Mouse (Mus musculus): ENCODE results near the gene Gne. TPM values are rescaled to one million over a fixed set of nuclear protein-coding genes. Genes with fewer than 3 reads are reported as not detected.

Gene Gne
- polyA plus RNA-seq (2014; fragmentation: Nextera tagmentation; extraction: Ambion mirVana) = 23.1 and 24.2 TPM in 2 replicates

DNA sequence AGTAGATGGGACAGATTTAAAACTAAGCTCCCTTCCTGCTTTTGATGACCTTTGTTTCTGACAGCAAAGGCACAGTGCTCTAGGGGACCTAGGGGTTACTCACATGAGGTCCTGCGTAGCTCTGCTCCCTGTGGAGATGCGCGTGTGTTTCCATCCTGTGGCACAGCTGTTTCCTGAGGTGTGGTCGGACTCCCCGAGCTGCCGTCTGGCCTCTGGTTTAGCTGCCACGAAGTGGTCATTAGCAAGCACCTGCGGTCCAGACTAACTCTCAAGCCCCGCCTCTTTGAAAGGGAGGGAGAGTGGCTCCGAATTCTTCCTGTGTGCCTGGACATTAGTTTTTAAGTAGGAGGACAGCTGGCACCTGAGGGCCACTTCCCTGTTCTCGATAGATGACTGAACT, at the start of gene Gne:
TSS of gene Gne (minus strand) at position 233 of the 400 bp plus-strand sequence.
- Histone ChIP-seq H3K4me3 (ENCODE audit: low read depth, low read length) (no peak within 1 kb of the TSS), H3K9ac (ENCODE audit: low read depth, low read length) (no peak within 1 kb of the TSS), H3K4me2 (replicated peaks; ENCODE audit: low read depth, low read length) (no peak within 1 kb of the TSS), H3K4me1 (replicated peaks; ENCODE audit: control insufficient read depth, insufficient read depth, low read length) (no peaks in the 10 kb centered on the region), H3K9me3 (ENCODE audit: control insufficient read depth, low read length) (no peaks in the 10 kb centered on the region), H3K36me3 (ENCODE audit: control insufficient read depth, insufficient read depth, low read length) (no peaks in the 10 kb centered on the region), H3K27ac (ENCODE audit: low read depth, low read length) (no peak within 1 kb of the TSS), H3K27me3 (ENCODE audit: control insufficient read depth, insufficient read depth, low read length) (no peaks in the 10 kb centered on the region)
- WGBS = 25% methylated on average over 11 of the region's 11 CpGs
- no peak for DNase-seq (ENCODE audit: low spot score)
- ATAC-seq (ENCODE audit: low FRiP score) = no peak

DNA sequence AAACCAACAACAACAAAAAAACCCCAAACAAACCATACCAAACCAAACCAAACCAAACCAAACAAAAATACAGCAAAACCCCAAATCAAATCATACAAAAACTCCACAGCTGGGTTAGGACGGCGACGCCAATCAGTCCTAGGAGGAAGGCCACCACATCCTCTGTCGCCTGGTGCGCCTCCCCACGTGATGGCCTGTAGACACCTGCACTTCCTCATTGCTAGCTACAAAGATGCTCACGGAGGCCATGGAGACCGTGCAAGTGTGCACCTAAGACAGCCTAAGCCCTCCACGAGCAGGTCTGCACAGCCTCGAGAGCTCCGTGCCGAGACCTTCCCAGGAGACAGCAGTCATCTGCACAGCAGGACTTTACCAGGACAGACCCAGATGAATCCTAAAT, 42.8 kb upstream of the Gne start:
- Histone ChIP-seq H3K9ac (ENCODE audit: low read depth, low read length) (no peak overlapping the region), H3K27me3 (ENCODE audit: control insufficient read depth, insufficient read depth, low read length) (no peaks in the 10 kb centered on the region), H3K27ac (ENCODE audit: low read depth, low read length) (no peak overlapping the region), H3K9me3 (ENCODE audit: control insufficient read depth, low read length) (no peaks in the 10 kb centered on the region), H3K4me3 (ENCODE audit: low read depth, low read length) (no peak overlapping the region), H3K4me2 (replicated peaks; ENCODE audit: low read depth, low read length) (no peak overlapping the region), H3K36me3 (ENCODE audit: control insufficient read depth, insufficient read depth, low read length) (peaks cover 9% of the 10 kb centered on the region; the same call in 1 of the 2 replicates), H3K4me1 (replicated peaks; ENCODE audit: control insufficient read depth, insufficient read depth, low read length) (no peaks in the 10 kb centered on the region)
- ATAC-seq (ENCODE audit: low FRiP score) (no peak), DNase-seq (ENCODE audit: low spot score) (no peak)
- WGBS = 96% methylated on average over 12 of the region's 12 CpGs

DNA sequence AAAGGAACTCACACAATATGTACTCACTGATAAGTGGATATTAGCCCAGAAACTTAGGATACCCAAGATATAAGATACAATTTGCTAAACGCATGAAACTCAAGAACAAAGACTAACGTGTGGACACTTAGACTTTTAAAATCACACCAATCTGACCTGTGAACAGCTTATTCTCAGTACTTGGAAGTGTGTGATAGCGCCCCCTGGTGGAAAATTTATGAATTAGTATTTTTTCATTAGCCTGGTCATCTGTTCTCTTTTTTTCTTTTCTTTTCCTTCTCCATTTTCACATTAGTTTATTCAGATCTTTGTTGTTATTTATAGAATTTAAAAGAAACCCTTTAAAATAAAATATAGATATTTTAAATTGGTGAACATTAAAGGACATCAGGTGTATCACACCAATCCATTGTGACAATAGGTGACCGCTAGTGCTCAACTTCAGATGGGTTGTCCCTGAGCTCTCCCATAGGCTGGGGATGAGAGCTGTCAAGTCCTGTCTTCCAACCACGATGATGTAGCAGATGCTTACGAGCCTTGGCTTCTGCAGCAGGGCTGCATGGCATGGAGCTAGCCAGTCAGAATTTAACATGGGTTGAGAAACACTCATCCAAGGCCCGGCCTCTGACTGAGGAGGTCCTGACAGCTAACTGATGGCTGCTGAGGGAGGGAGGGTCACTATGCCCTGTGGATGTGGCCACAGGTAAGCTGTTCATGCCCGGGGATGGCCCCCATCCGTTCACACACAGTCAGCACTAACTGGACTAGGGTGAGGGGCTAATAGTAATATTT, 35.6 kb upstream of the Gne start:
- DNase-seq (ENCODE audit: low spot score) (peak; percentile 59), ATAC-seq (ENCODE audit: low FRiP score) (0 out of 2 replicates have a peak, but pooled peaks have one; percentile 7)
- H3K9ac ChIP-seq (ENCODE audit: low read depth, low read length) = no peak overlapping the region
- H3K27me3 ChIP-seq (ENCODE audit: control insufficient read depth, insufficient read depth, low read length) = no peaks in the 10 kb centered on the region
- no peaks in the 10 kb centered on the region for H3K4me1 ChIP-seq (replicated peaks; ENCODE audit: control insufficient read depth, insufficient read depth, low read length)
- no peak overlapping the region for H3K4me3 ChIP-seq (ENCODE audit: low read depth, low read length)
- H3K36me3 ChIP-seq (ENCODE audit: control insufficient read depth, insufficient read depth, low read length) = no peaks in the 10 kb centered on the region
- 54% methylated on average over 9 of the region's 9 CpGs for WGBS
- H3K4me2 ChIP-seq (replicated peaks; ENCODE audit: low read depth, low read length) = no peak overlapping the region
- no peaks in the 10 kb centered on the region for H3K9me3 ChIP-seq (ENCODE audit: control insufficient read depth, low read length)
- H3K27ac ChIP-seq (ENCODE audit: low read depth, low read length) = no peak overlapping the region

DNA sequence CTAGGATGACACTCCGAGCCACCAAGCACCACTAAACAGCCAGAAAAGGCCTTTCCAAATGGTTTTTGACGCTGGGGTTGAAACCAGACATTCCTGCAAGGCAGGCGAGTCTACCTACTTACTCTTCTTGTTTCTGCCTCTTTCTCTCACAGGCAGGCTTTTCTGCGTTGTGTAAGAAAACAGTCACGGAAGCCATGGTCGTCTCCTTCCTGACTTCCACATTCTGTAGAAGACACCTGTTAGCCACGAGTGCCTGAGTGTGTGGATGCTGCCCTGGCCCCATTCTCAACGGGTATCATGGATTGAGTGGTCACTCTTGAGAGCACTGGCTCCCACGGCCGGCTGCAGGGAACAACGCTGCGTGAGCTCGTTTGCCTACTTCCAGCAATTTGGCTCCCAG, 31.1 kb upstream of the Gne start:
- ATAC-seq (ENCODE audit: low FRiP score) = no peak
- Histone ChIP-seq H3K9me3 (ENCODE audit: control insufficient read depth, low read length) (no peaks in the 10 kb centered on the region), H3K4me2 (replicated peaks; ENCODE audit: low read depth, low read length) (no peak overlapping the region), H3K4me3 (ENCODE audit: low read depth, low read length) (no peak overlapping the region), H3K9ac (ENCODE audit: low read depth, low read length) (no peak overlapping the region), H3K36me3 (ENCODE audit: control insufficient read depth, insufficient read depth, low read length) (no peaks in the 10 kb centered on the region), H3K27me3 (ENCODE audit: control insufficient read depth, insufficient read depth, low read length) (no peaks in the 10 kb centered on the region), H3K27ac (ENCODE audit: low read depth, low read length) (no peak overlapping the region), H3K4me1 (replicated peaks; ENCODE audit: control insufficient read depth, insufficient read depth, low read length) (no peaks in the 10 kb centered on the region)
- DNase-seq (ENCODE audit: low spot score) = no peak
- WGBS = 91% methylated on average over 13 of the region's 13 CpGs

DNA sequence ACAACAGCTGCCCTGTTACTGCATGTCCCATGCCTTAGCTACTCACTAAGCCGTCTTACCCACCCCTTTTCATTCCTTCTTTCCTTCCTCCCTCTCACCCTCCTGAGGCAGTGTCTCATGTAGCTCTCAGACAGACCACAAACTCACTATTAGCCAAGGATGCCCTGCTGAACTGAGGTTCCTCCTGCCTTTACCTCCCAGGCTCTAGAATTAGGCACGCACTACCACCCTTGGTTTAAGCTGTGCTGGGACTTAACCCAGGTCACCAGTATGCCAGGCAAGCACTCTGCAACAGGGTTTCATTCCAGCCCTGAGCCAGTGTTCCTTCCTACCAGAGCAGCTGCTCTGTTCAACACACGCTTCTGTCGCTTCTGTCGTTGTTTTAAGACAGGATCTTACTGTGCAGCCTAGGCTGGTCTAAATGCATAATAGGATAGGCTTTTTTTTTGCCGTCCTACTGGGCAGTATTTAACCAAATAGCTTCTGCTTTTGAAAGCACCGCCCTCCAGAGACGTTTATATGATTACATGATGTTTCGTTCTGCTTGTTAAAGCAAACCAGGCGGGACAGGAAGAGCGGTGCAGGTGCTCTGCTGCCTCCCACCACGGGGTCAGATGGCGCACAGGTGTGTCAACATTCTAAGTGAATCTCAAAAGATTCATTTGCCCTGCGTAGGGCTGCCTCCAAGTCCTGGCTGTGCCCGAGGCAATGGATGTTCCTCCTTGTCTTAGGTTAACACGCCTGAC, 29.6 kb upstream of the Gne start:
- ATAC-seq (ENCODE audit: low FRiP score) (no peak), DNase-seq (ENCODE audit: low spot score) (no peak)
- Histone ChIP-seq H3K27me3 (ENCODE audit: control insufficient read depth, insufficient read depth, low read length) (no peaks in the 10 kb centered on the region), H3K27ac (ENCODE audit: low read depth, low read length) (no peak overlapping the region), H3K9me3 (ENCODE audit: control insufficient read depth, low read length) (no peaks in the 10 kb centered on the region), H3K9ac (ENCODE audit: low read depth, low read length) (no peak overlapping the region), H3K4me1 (replicated peaks; ENCODE audit: control insufficient read depth, insufficient read depth, low read length) (no peaks in the 10 kb centered on the region), H3K4me3 (ENCODE audit: low read depth, low read length) (no peak overlapping the region), H3K36me3 (ENCODE audit: control insufficient read depth, insufficient read depth, low read length) (no peaks in the 10 kb centered on the region), H3K4me2 (replicated peaks; ENCODE audit: low read depth, low read length) (no peak overlapping the region)
- 47% methylated on average over 16 of the region's 16 CpGs for WGBS

DNA sequence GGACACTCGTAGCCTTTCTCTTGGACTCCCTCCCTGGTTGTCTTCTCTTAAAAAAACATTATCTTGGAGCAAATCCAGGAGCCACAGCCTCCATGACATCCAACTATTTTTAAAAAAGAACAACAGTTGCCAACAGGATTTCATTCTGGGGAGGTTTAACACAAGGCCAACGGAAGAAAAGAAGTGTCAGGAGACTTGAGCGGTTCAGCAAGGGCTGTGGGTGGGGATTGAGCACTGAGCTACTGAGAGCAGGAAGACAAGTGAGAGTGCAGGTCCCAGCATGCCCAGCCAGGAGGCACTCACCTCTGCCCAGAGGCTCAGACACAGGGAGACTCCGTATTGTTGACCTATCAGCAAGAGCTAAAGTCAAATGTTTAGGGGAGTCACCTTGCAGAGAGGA, 28.8 kb upstream of the Gne start:
- DNase-seq (ENCODE audit: low spot score) (no peak), ATAC-seq (ENCODE audit: low FRiP score) (no peak)
- H3K36me3 ChIP-seq (ENCODE audit: control insufficient read depth, insufficient read depth, low read length) = no peaks in the 10 kb centered on the region
- no peaks in the 10 kb centered on the region for H3K9me3 ChIP-seq (ENCODE audit: control insufficient read depth, low read length)
- H3K4me2 ChIP-seq (replicated peaks; ENCODE audit: low read depth, low read length) = no peak overlapping the region
- no peak overlapping the region for H3K9ac ChIP-seq (ENCODE audit: low read depth, low read length)
- no peak overlapping the region for H3K4me3 ChIP-seq (ENCODE audit: low read depth, low read length)
- no peaks in the 10 kb centered on the region for H3K4me1 ChIP-seq (replicated peaks; ENCODE audit: control insufficient read depth, insufficient read depth, low read length)
- WGBS = 29% methylated on average over 4 of the region's 4 CpGs
- no peaks in the 10 kb centered on the region for H3K27me3 ChIP-seq (ENCODE audit: control insufficient read depth, insufficient read depth, low read length)
- no peak overlapping the region for H3K27ac ChIP-seq (ENCODE audit: low read depth, low read length)

DNA sequence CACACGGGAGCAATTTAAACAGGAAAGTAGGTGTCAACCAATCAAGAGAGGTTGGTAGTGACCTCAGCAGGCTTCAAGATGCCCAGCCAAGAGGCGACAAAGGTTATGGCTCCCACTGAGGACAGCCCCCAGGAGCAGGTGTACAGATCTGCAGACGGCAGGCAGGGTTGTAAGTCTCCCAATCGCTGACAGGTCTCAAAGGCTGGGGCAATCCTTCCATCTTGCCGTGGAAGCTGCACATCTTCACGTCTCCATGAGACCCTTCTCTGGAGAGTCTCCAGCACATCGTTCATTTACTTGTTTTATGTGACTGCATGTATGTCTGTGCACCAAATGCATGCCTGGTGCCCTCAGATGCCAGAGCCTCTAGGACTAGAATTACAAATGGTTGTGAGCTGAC, 26.8 kb upstream of the Gne start:
- WGBS = 78% methylated on average over 7 of the region's 7 CpGs
- no peak overlapping the region for H3K27ac ChIP-seq (ENCODE audit: low read depth, low read length)
- no peak for ATAC-seq (ENCODE audit: low FRiP score)

DNA sequence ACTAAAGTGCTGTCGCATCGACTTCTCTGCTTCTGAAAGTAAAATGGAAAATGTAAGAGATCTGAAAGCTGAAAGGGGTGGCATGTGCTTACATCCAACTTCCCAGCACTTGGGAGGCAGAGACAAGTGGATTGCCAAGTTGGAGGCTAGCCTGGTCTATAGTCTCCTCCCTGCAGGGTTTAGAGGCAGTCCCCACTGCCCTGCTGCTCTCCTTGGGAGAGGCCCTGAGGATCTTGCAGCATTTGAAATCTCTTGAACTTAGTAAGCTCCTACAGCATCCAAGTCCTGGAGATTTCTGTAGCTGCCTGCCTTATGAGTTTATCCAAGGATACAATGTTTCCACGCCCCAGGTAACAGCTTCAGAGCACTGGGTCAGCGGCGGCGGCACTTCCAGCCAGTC, 24.3 kb upstream of the Gne start:
- Histone ChIP-seq H3K27ac (ENCODE audit: low read depth, low read length) (no peak overlapping the region), H3K9ac (ENCODE audit: low read depth, low read length) (no peak overlapping the region), H3K36me3 (ENCODE audit: control insufficient read depth, insufficient read depth, low read length) (no peaks in the 10 kb centered on the region), H3K27me3 (ENCODE audit: control insufficient read depth, insufficient read depth, low read length) (no peaks in the 10 kb centered on the region), H3K4me2 (replicated peaks; ENCODE audit: low read depth, low read length) (no peak overlapping the region), H3K4me3 (ENCODE audit: low read depth, low read length) (no peak overlapping the region), H3K4me1 (replicated peaks; ENCODE audit: control insufficient read depth, insufficient read depth, low read length) (no peaks in the 10 kb centered on the region), H3K9me3 (ENCODE audit: control insufficient read depth, low read length) (no peaks in the 10 kb centered on the region)
- 94% methylated on average over 6 of the region's 6 CpGs for WGBS
- ATAC-seq (ENCODE audit: low FRiP score) (no peak), DNase-seq (ENCODE audit: low spot score) (no peak)

More for the DNA sequence above, 26.8 kb upstream of the Gne start:
- Histone ChIP-seq H3K4me2 (replicated peaks; ENCODE audit: low read depth, low read length) (no peak overlapping the region), H3K9me3 (ENCODE audit: control insufficient read depth, low read length) (no peaks in the 10 kb centered on the region), H3K9ac (ENCODE audit: low read depth, low read length) (no peak overlapping the region), H3K36me3 (ENCODE audit: control insufficient read depth, insufficient read depth, low read length) (no peaks in the 10 kb centered on the region), H3K4me3 (ENCODE audit: low read depth, low read length) (no peak overlapping the region), H3K4me1 (replicated peaks; ENCODE audit: control insufficient read depth, insufficient read depth, low read length) (no peaks in the 10 kb centered on the region), H3K27me3 (ENCODE audit: control insufficient read depth, insufficient read depth, low read length) (no peaks in the 10 kb centered on the region)
- DNase-seq (ENCODE audit: low spot score) = no peak

DNA sequence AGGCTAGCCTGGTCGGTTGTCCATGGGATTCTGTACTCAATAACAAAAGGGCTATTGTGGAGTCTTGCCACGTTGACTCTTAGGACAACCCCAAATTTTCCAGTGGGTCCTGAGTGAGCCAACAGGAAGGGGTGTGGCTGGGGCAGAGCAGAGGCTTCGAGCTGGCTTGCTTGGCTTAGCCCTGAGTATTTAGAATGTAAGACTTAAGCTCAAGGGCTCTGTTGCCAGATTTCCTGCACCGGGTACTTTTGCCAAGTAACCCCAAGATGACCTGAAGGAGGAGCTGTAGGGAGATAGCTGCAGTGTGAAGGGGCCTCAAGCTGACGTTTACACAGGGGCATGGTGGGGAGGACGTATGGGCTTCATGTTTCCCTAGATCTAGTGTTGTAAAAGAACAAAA, 23.4 kb upstream of the Gne start:
- no peak overlapping the region for H3K4me2 ChIP-seq (replicated peaks; ENCODE audit: low read depth, low read length)
- no peak for ATAC-seq (ENCODE audit: low FRiP score)
- no peaks in the 10 kb centered on the region for H3K27me3 ChIP-seq (ENCODE audit: control insufficient read depth, insufficient read depth, low read length)
- H3K27ac ChIP-seq (ENCODE audit: low read depth, low read length) = no peak overlapping the region
- no peak overlapping the region for H3K4me3 ChIP-seq (ENCODE audit: low read depth, low read length)
- DNase-seq (ENCODE audit: low spot score) = no peak
- H3K9me3 ChIP-seq (ENCODE audit: control insufficient read depth, low read length) = no peaks in the 10 kb centered on the region
- H3K4me1 ChIP-seq (replicated peaks; ENCODE audit: control insufficient read depth, insufficient read depth, low read length) = no peaks in the 10 kb centered on the region; the same call in 1 of the 2 replicates
- no peaks in the 10 kb centered on the region for H3K36me3 ChIP-seq (ENCODE audit: control insufficient read depth, insufficient read depth, low read length)
- WGBS = 58% methylated on average over 6 of the region's 6 CpGs
- H3K9ac ChIP-seq (ENCODE audit: low read depth, low read length) = no peak overlapping the region

Data from hindbrain, embryonic 11.5 days (tissue).